ENCODE assay signal across 8 mouse cellular contexts in genomic region chr9:21369080-21369479, GRCm38 (mm10). TPM values are rescaled to one million over a fixed set of nuclear protein-coding genes. Genes with fewer than 3 reads are reported as not detected.
DNase-seq lines count a peak whose midpoint lies in the region; ATAC-seq and TF ChIP-seq lines count a peak whose summit lies in the region.

No protein-coding gene starts in this region.

- TF ChIP-seq CTCF in ES-Bruce4 (IDR thresholded peaks at IDR 0.05; ENCODE audit: low read depth, low read length) = no peak
- no peak for TF ChIP-seq CTCF in forebrain, postnatal 0 days (IDR thresholded peaks at IDR 0.05; ENCODE audit: low read depth)

- H3K9ac ChIP-seq in heart, embryonic 11.5 days (ENCODE audit: low read depth, low read length) = peak overlapping the region; percentile 93; the same call in 1 of the 2 replicates
- peak overlapping the region; percentile 86 for H3K9ac ChIP-seq in ES-Bruce4 (ENCODE audit: low read depth, poor library complexity, severe bottlenecking)
- peak overlapping the region; percentile 94; the same call in 1 of the 2 replicates for H3K9ac ChIP-seq in forebrain, postnatal 0 days

- peak overlapping the region; percentile 84 for H3K4me2 ChIP-seq in heart, embryonic 11.5 days
- H3K4me2 ChIP-seq in forebrain, postnatal 0 days (ENCODE audit: low read depth) = peak overlapping the region; percentile 76

- H3K27me3 ChIP-seq in heart, embryonic 11.5 days (ENCODE audit: control insufficient read depth, insufficient read depth, low read length) = no peaks in the 10 kb centered on the region
- H3K27me3 ChIP-seq in ES-Bruce4 (ENCODE audit: control insufficient read depth, insufficient read depth, low read length, poor library complexity, severe bottlenecking) = no peaks in the 10 kb centered on the region
- H3K27me3 ChIP-seq in forebrain, postnatal 0 days (ENCODE audit: insufficient read depth, low read length) = no peaks in the 10 kb centered on the region
- H3K27me3 ChIP-seq in midbrain, embryonic 10.5 days (ENCODE audit: low read depth, poor library complexity, severe bottlenecking) = no peaks in the 10 kb centered on the region

- H3K27ac ChIP-seq in heart, embryonic 11.5 days (ENCODE audit: low read depth, low read length) = no peak overlapping the region
- no peak overlapping the region for H3K27ac ChIP-seq in ES-Bruce4 (ENCODE audit: insufficient read depth, low read length)
- H3K27ac ChIP-seq in forebrain, postnatal 0 days (ENCODE audit: low read depth, low read length) = no peak overlapping the region
- peak overlapping the region; percentile 97 for H3K27ac ChIP-seq in midbrain, embryonic 10.5 days (replicated peaks)

- TF ChIP-seq POLR2A in ES-Bruce4 (IDR thresholded peaks at IDR 0.05; ENCODE audit: insufficient read depth, low read length) = no peak

- H3K4me3 ChIP-seq in heart, embryonic 11.5 days (ENCODE audit: low read depth, low read length) = peak overlapping the region; percentile 63
- H3K4me3 ChIP-seq in ES-Bruce4 (ENCODE audit: low read depth, low read length) = peak overlapping the region; percentile 94
- H3K4me3 ChIP-seq in forebrain, postnatal 0 days (ENCODE audit: low read depth, low read length) = peak overlapping the region; percentile 84
- H3K4me3 ChIP-seq in midbrain, embryonic 10.5 days = peak overlapping the region; percentile 96

- ATAC-seq in heart, embryonic 11.5 days (replicated peaks; ENCODE audit: insufficient number of reproducible peaks, low FRiP score, low TSS enrichment) = no peak
- ATAC-seq in forebrain, postnatal 0 days = no peak
- ATAC-seq in erythroid progenitor cell, adult 5-6 weeks (replicated peaks; ENCODE audit: low FRiP score, poor library complexity, severe bottlenecking) = no peak

- 0 out of 2 replicates have a peak, but pooled peaks cover 5% of the 10 kb centered on the region for H3K4me1 ChIP-seq in heart, embryonic 11.5 days (ENCODE audit: control insufficient read depth, insufficient read depth, low read length)
- no peaks in the 10 kb centered on the region for H3K4me1 ChIP-seq in ES-Bruce4 (ENCODE audit: control insufficient read depth, insufficient read depth, low read length)
- peaks cover 13% of the 10 kb centered on the region for H3K4me1 ChIP-seq in forebrain, postnatal 0 days (ENCODE audit: insufficient read depth)
- H3K4me1 ChIP-seq in midbrain, embryonic 10.5 days = peaks cover 22% of the 10 kb centered on the region

- TF ChIP-seq EP300 in ES-Bruce4 (IDR thresholded peaks at IDR 0.05; ENCODE audit: insufficient read depth, low read depth, low read length) = no peak

- DNase-seq in heart, postnatal 4 days = no peak
- no peak for DNase-seq in forebrain, postnatal 0 days
- DNase-seq in midbrain, embryonic 10.5 days (ENCODE audit: low spot score) = no peak
- DNase-seq in T-cell, adult 2 months (ENCODE audit: low spot score) = no peak
- no peak for DNase-seq in frontal cortex, postnatal 10 days (ENCODE audit: low spot score in 2 of 2)

- H3K36me3 ChIP-seq in heart, embryonic 11.5 days (ENCODE audit: control insufficient read depth, insufficient read depth, low read length) = no peaks in the 10 kb centered on the region; the same call in 1 of the 2 replicates
- H3K36me3 ChIP-seq in ES-Bruce4 (ENCODE audit: control insufficient read depth, insufficient read depth, low read length, poor library complexity, severe bottlenecking) = peaks cover 18% of the 10 kb centered on the region
- no peaks in the 10 kb centered on the region; the same call in 1 of the 2 replicates for H3K36me3 ChIP-seq in forebrain, postnatal 0 days (ENCODE audit: insufficient read depth)
- H3K36me3 ChIP-seq in midbrain, embryonic 10.5 days = peaks cover 44% of the 10 kb centered on the region

- WGBS in heart, embryonic 11.5 days (ENCODE audit: insufficient replicate concordance) = 60% methylated on average over 11 of the region's 11 CpGs
- WGBS in forebrain, postnatal 0 days = 50% methylated on average over 11 of the region's 11 CpGs
- 70% methylated on average over 11 of the region's 11 CpGs for WGBS in midbrain, embryonic 10.5 days

- no peaks in the 10 kb centered on the region for H3K9me3 ChIP-seq in heart, embryonic 11.5 days (replicated peaks; ENCODE audit: control insufficient read depth, low read length)
- no peaks in the 10 kb centered on the region for H3K9me3 ChIP-seq in ES-Bruce4 (replicated peaks; ENCODE audit: control insufficient read depth, insufficient read depth, low read length, poor library complexity, severe bottlenecking)
- H3K9me3 ChIP-seq in forebrain, postnatal 0 days (ENCODE audit: low read length) = no peaks in the 10 kb centered on the region
- H3K9me3 ChIP-seq in midbrain, embryonic 10.5 days (replicated peaks) = no peaks in the 10 kb centered on the region

RNA-seq across cellular contexts. Expression of gene Ilf3, which starts 1.4 kb away (rescaled TPM):
- polyA plus RNA-seq in heart, embryonic 11.5 days (2014; fragmentation: Nextera tagmentation; extraction: Ambion mirVana) = 120 and 138 TPM in 2 replicates
- total RNA-seq in heart, postnatal 4 days (2021) = 10 to 100 TPM; 79.5 to 80.1 TPM
- 196 and 209 TPM in 2 replicates for polyA plus RNA-seq in ES-Bruce4 (2011; ENCODE audit: insufficient read depth, insufficient read length, low read depth, missing spikeins)
- 114 and 135 TPM in 2 replicates for total RNA-seq in forebrain, postnatal 0 days (2014; rRNA removed)
- 191 and 214 TPM in 2 replicates for polyA plus RNA-seq in forebrain, postnatal 0 days (2015; fragmentation: Nextera tagmentation; extraction: Ambion mirVana)
- polyA plus RNA-seq in midbrain, embryonic 10.5 days (2016; fragmentation: Nextera tagmentation; extraction: Ambion mirVana) = 295 and 321 TPM in 2 replicates
- 31.4 and 34.8 TPM in 2 replicates for total RNA-seq in erythroid progenitor cell, adult 5-6 weeks (2015; ENCODE audit: low replicate concordance)
- 29.6 and 32.8 TPM in 2 replicates for total RNA-seq in erythroid progenitor cell, adult 5-6 weeks (2017; ENCODE audit: low replicate concordance)

RNA-seq across cellular contexts. Expression of gene Qtrt1, which starts 42.6 kb away (rescaled TPM):
- 24.2 and 31.7 TPM in 2 replicates for polyA plus RNA-seq in heart, embryonic 11.5 days (2014; fragmentation: Nextera tagmentation; extraction: Ambion mirVana)
- 10 to 100 TPM; 11.3 to 13.3 TPM for total RNA-seq in heart, postnatal 4 days (2021)
- polyA plus RNA-seq in ES-Bruce4 (2011; ENCODE audit: insufficient read depth, insufficient read length, low read depth, missing spikeins) = 40.0 and 48.2 TPM in 2 replicates
- 37.7 and 51.7 TPM in 2 replicates for total RNA-seq in forebrain, postnatal 0 days (2014; rRNA removed)
- 34.8 and 43.9 TPM in 2 replicates for polyA plus RNA-seq in forebrain, postnatal 0 days (2015; fragmentation: Nextera tagmentation; extraction: Ambion mirVana)
- 64.8 and 73.1 TPM in 2 replicates for polyA plus RNA-seq in midbrain, embryonic 10.5 days (2016; fragmentation: Nextera tagmentation; extraction: Ambion mirVana)
- 4.7 TPM in 1 of 2 replicates, not detected in the other for total RNA-seq in erythroid progenitor cell, adult 5-6 weeks (2015; ENCODE audit: low replicate concordance)
- total RNA-seq in erythroid progenitor cell, adult 5-6 weeks (2017; ENCODE audit: low replicate concordance) = 0.98 and 4.0 TPM in 2 replicates

RNA-seq across cellular contexts. Expression of gene Slc44a2, which starts 48.6 kb away (rescaled TPM):
- polyA plus RNA-seq in heart, embryonic 11.5 days (2014; fragmentation: Nextera tagmentation; extraction: Ambion mirVana) = 62.3 and 70.0 TPM in 2 replicates
- 10 to 100 TPM; 63.4 to 65.0 TPM for total RNA-seq in heart, postnatal 4 days (2021)
- 64.9 and 66.4 TPM in 2 replicates for polyA plus RNA-seq in ES-Bruce4 (2011; ENCODE audit: insufficient read depth, insufficient read length, low read depth, missing spikeins)
- total RNA-seq in forebrain, postnatal 0 days (2014; rRNA removed) = 55.2 and 63.1 TPM in 2 replicates
- polyA plus RNA-seq in forebrain, postnatal 0 days (2015; fragmentation: Nextera tagmentation; extraction: Ambion mirVana) = 40.8 and 48.9 TPM in 2 replicates
- polyA plus RNA-seq in midbrain, embryonic 10.5 days (2016; fragmentation: Nextera tagmentation; extraction: Ambion mirVana) = 65.8 and 72.2 TPM in 2 replicates
- 15.9 and 35.7 TPM in 2 replicates for total RNA-seq in erythroid progenitor cell, adult 5-6 weeks (2015; ENCODE audit: low replicate concordance)
- total RNA-seq in erythroid progenitor cell, adult 5-6 weeks (2017; ENCODE audit: low replicate concordance) = 14.4 and 22.3 TPM in 2 replicates

RNA-seq across cellular contexts. Expression of gene Dnm2, which starts 55.6 kb away (rescaled TPM):
- 62.7 and 68.1 TPM in 2 replicates for polyA plus RNA-seq in heart, embryonic 11.5 days (2014; fragmentation: Nextera tagmentation; extraction: Ambion mirVana)
- total RNA-seq in heart, postnatal 4 days (2021) = 10 to 100 TPM; 83.9 to 86.7 TPM
- polyA plus RNA-seq in ES-Bruce4 (2011; ENCODE audit: insufficient read depth, insufficient read length, low read depth, missing spikeins) = 86.2 and 88.6 TPM in 2 replicates
- total RNA-seq in forebrain, postnatal 0 days (2014; rRNA removed) = 65.6 and 68.5 TPM in 2 replicates
- 56.0 and 64.0 TPM in 2 replicates for polyA plus RNA-seq in forebrain, postnatal 0 days (2015; fragmentation: Nextera tagmentation; extraction: Ambion mirVana)
- polyA plus RNA-seq in midbrain, embryonic 10.5 days (2016; fragmentation: Nextera tagmentation; extraction: Ambion mirVana) = 70.4 and 75.0 TPM in 2 replicates
- total RNA-seq in erythroid progenitor cell, adult 5-6 weeks (2015; ENCODE audit: low replicate concordance) = 129 and 138 TPM in 2 replicates
- total RNA-seq in erythroid progenitor cell, adult 5-6 weeks (2017; ENCODE audit: low replicate concordance) = 181 and 184 TPM in 2 replicates

RNA-seq across cellular contexts. Expression of gene Ap1m2, which starts 56.9 kb away (rescaled TPM):
- 0.55 and 1.1 TPM in 2 replicates for polyA plus RNA-seq in heart, embryonic 11.5 days (2014; fragmentation: Nextera tagmentation; extraction: Ambion mirVana)
- total RNA-seq in heart, postnatal 4 days (2021) = not detected
- 83.3 and 87.8 TPM in 2 replicates for polyA plus RNA-seq in ES-Bruce4 (2011; ENCODE audit: insufficient read depth, insufficient read length, low read depth, missing spikeins)
- total RNA-seq in forebrain, postnatal 0 days (2014; rRNA removed) = 2.6 and 4.2 TPM in 2 replicates
- 2.4 and 2.9 TPM in 2 replicates for polyA plus RNA-seq in forebrain, postnatal 0 days (2015; fragmentation: Nextera tagmentation; extraction: Ambion mirVana)
- 1.1 and 2.9 TPM in 2 replicates for polyA plus RNA-seq in midbrain, embryonic 10.5 days (2016; fragmentation: Nextera tagmentation; extraction: Ambion mirVana)
- 0.36 and 0.84 TPM in 2 replicates for total RNA-seq in erythroid progenitor cell, adult 5-6 weeks (2015; ENCODE audit: low replicate concordance)
- not detected in 2 replicates for total RNA-seq in erythroid progenitor cell, adult 5-6 weeks (2017; ENCODE audit: low replicate concordance)
